Mouse (Mus musculus): ENCODE results near the gene Pnpo. TPM values are rescaled to one million over a fixed set of nuclear protein-coding genes. Genes with fewer than 3 reads are reported as not detected.
A peak's percentile ranks its signal among the peaks of the same experiment; 100 is the strongest.

Pnpo gene
- polyA plus RNA-seq, 1 experiment from 2014 or later = 40.5 TPM

DNA sequence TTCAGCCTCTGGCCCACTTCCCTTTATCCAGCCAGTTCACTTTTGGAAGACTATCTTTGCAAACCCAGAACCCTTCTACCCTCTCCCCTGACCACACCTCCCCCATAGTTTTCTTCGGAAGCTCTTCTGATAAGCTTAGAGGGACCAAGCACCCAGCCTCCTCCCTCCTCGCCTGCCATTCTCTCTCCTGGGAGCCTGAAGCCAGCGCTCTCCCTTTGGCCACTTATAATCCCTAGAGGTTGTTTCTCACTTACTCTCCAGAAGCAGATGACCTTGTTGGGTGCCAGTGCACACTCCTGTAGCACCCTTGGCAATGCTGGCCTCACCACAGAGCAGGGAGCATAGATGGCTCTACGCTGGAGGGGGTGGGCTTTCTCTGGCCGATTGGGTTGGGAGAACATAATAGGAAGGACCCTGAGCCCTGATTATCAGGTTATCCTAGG lies 25.5 kb upstream of the Pnpo start:
- Histone ChIP-seq H3K9me3 (replicated peaks) (no peaks in the 10 kb centered on the region), H3K27ac (ENCODE audit: poor library complexity, severe bottlenecking) (peak overlapping the region; percentile 99), H3K36me3 (no peaks in the 10 kb centered on the region), H3K4me1 (replicated peaks) (peaks cover 69% of the 10 kb centered on the region), H3K27me3 (replicated peaks) (no peaks in the 10 kb centered on the region), H3K4me3 (no peak overlapping the region), H3K4me2 (peak overlapping the region; percentile 56), H3K9ac (peak overlapping the region; percentile 59; the same call in 1 of the 2 replicates)
- peak; percentile 39 for ATAC-seq (ENCODE audit: insufficient number of reproducible peaks, low FRiP score)
- 18% methylated on average over 5 of the region's 5 CpGs for WGBS

GRCm38 (mm10) chr11:96968476-96968875 lies 24.7 kb upstream of the Pnpo start:
- no peak for ATAC-seq (ENCODE audit: insufficient number of reproducible peaks, low FRiP score)
- H3K4me2 ChIP-seq = peak overlapping the region; percentile 56
- H3K27ac ChIP-seq (ENCODE audit: poor library complexity, severe bottlenecking) = peak overlapping the region; percentile 99
- peaks cover 65% of the 10 kb centered on the region for H3K4me1 ChIP-seq (replicated peaks)
- no peaks in the 10 kb centered on the region for H3K27me3 ChIP-seq (replicated peaks)
- H3K36me3 ChIP-seq = no peaks in the 10 kb centered on the region
- no peak overlapping the region for H3K4me3 ChIP-seq
- peak overlapping the region; percentile 59 for H3K9ac ChIP-seq
- H3K9me3 ChIP-seq (replicated peaks) = no peaks in the 10 kb centered on the region
- whole genome bisulfite sequencing = 20% methylated on average over 6 of the region's 6 CpGs

DNA sequence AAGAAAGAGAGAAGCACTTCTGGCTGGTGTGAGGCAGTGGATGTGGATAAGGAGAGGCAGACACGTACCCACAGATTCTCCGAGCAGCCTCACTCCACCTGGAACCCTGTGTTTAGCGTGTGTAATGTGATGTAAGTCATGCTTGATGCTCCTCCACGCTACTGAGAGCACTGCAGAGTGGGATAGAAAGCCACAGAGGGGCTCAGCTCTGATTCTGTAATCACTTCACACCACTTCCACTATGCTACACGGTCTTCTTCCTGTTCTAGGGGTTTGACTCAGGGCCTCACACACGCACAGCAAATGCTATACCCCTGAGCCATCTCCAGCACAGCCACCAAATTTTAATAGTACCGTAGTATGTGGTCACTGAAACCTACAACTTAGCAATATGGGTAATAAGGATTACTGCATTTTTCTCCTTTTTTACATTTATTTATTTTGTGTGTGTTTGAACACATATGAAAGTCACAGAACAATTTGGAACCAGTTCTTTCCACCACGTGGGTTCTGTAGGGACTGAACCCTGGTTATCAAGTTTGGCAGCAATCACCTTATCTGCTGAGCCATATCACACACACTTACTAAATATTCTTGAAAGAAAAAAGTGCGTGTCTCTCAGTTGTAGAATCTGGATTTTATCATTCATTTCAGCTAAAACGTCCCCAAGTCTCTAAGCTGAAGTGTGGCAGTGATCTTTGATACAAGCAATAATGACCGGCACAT lies 23.9 kb upstream of the Pnpo start:
- H3K4me2 ChIP-seq = peak overlapping the region; percentile 56
- H3K9me3 ChIP-seq (replicated peaks) = no peaks in the 10 kb centered on the region
- no peaks in the 10 kb centered on the region for H3K27me3 ChIP-seq (replicated peaks)
- H3K36me3 ChIP-seq = peaks cover 3% of the 10 kb centered on the region; the same call in 1 of the 2 replicates
- H3K4me3 ChIP-seq = no peak overlapping the region
- peak overlapping the region; percentile 99 for H3K27ac ChIP-seq (ENCODE audit: poor library complexity, severe bottlenecking)
- H3K4me1 ChIP-seq (replicated peaks) = peaks cover 65% of the 10 kb centered on the region
- WGBS = 44% methylated on average over 11 of the region's 11 CpGs
- peak overlapping the region; percentile 59 for H3K9ac ChIP-seq
- ATAC-seq (ENCODE audit: insufficient number of reproducible peaks, low FRiP score) = no peak

- WGBS = 65% methylated on average over 13 of the region's 13 CpGs
- Histone ChIP-seq H3K36me3 (peaks cover 10% of the 10 kb centered on the region), H3K4me3 (no peak overlapping the region), H3K4me2 (peak overlapping the region; percentile 29), H3K9ac (peak overlapping the region; percentile 59; the same call in 1 of the 2 replicates), H3K27me3 (replicated peaks) (no peaks in the 10 kb centered on the region), H3K27ac (ENCODE audit: poor library complexity, severe bottlenecking) (peak overlapping the region; percentile 43), H3K9me3 (replicated peaks) (no peaks in the 10 kb centered on the region), H3K4me1 (replicated peaks) (peaks cover 59% of the 10 kb centered on the region)
- no peak for ATAC-seq (ENCODE audit: insufficient number of reproducible peaks, low FRiP score)
Measured at GRCm38 (mm10) chr11:96966914-96967543, 23.2 kb upstream of the Pnpo start.

DNA sequence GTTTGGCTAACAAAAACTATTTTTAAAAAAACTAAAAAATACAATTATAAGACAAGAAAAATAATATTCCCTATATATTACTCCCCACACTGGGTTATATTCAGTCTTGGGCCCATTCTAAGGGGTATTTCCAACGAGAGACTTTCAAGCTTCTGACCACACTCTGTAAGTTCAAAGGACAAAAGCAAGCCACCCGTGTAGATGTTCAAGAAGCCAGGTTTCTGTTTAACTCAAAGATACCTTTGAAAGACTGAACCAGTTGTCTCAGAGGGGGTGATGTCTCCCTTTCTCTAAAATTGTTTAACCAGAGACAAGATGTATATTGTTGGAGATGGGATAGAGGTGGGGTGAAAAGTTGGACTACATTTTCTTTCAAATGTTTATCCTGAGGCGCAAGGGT lies 22.4 kb upstream of the Pnpo start:
- Histone ChIP-seq H3K27me3 (replicated peaks) (no peaks in the 10 kb centered on the region), H3K4me2 (no peak overlapping the region), H3K27ac (ENCODE audit: poor library complexity, severe bottlenecking) (no peak overlapping the region), H3K9me3 (replicated peaks) (no peaks in the 10 kb centered on the region), H3K4me3 (no peak overlapping the region), H3K9ac (no peak overlapping the region), H3K4me1 (replicated peaks) (peaks cover 51% of the 10 kb centered on the region), H3K36me3 (peaks cover 18% of the 10 kb centered on the region)
- 88% methylated on average over 3 of the region's 3 CpGs for WGBS
- no peak for ATAC-seq (ENCODE audit: insufficient number of reproducible peaks, low FRiP score)

GRCm38 (mm10) chr11:96963580-96963979 lies 19.8 kb upstream of the Pnpo start:
- Histone ChIP-seq H3K9ac (no peak overlapping the region), H3K4me3 (no peak overlapping the region), H3K27me3 (replicated peaks) (no peaks in the 10 kb centered on the region), H3K27ac (ENCODE audit: poor library complexity, severe bottlenecking) (no peak overlapping the region), H3K4me1 (replicated peaks) (peaks cover 25% of the 10 kb centered on the region), H3K9me3 (replicated peaks) (no peaks in the 10 kb centered on the region), H3K4me2 (no peak overlapping the region), H3K36me3 (peaks cover 42% of the 10 kb centered on the region)
- peak; percentile 74; the same call in 1 of the 2 replicates for ATAC-seq (ENCODE audit: insufficient number of reproducible peaks, low FRiP score)
- 20% methylated on average over 8 of the region's 8 CpGs for WGBS

DNA sequence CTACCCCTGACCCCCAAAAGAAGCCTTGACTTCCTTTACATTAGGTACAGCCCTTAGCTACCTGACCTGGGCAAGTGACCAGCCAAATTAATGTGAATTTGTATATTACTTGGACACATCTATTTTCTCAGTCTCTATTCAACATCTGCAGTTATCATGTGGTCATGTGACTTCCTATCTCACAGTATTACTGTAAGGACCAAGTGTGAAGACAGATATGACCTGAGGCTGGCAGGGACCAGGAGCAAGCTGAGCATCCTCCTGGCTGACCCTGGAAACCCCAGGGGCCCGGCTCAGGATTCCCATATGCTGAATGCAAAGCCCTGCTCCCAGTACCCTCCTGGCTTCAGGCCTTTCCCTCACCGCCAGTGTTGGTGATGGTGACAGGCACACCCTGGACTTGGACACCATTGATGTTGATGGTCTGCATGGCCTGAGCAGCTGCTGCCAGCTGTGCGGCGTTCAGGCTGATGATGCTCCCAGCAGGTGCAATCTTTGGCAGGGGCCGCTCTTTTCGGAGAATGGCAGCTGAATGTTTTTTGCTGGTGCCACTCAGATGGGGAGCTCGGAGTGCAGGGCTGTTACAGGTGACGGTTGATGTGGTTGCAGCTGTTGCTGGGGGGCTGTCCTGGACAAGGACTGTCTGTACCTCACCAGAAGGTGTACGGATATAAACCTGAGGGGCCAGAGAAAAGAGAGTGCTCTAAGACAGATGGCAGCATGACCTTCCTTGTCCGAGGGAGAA lies 13.4 kb upstream of the Pnpo start:
- H3K4me2 ChIP-seq = no peak overlapping the region
- H3K9me3 ChIP-seq (replicated peaks) = no peaks in the 10 kb centered on the region
- 89% methylated on average over 10 of the region's 10 CpGs for WGBS
- H3K4me3 ChIP-seq = no peak overlapping the region
- ATAC-seq (ENCODE audit: insufficient number of reproducible peaks, low FRiP score) = no peak
- no peaks in the 10 kb centered on the region for H3K27me3 ChIP-seq (replicated peaks)
- peaks cover 93% of the 10 kb centered on the region for H3K36me3 ChIP-seq
- H3K27ac ChIP-seq (ENCODE audit: poor library complexity, severe bottlenecking) = no peak overlapping the region
- 0 out of 2 replicates have a peak, but pooled peaks cover 6% of the 10 kb centered on the region for H3K4me1 ChIP-seq (replicated peaks)
- no peak overlapping the region for H3K9ac ChIP-seq

DNA sequence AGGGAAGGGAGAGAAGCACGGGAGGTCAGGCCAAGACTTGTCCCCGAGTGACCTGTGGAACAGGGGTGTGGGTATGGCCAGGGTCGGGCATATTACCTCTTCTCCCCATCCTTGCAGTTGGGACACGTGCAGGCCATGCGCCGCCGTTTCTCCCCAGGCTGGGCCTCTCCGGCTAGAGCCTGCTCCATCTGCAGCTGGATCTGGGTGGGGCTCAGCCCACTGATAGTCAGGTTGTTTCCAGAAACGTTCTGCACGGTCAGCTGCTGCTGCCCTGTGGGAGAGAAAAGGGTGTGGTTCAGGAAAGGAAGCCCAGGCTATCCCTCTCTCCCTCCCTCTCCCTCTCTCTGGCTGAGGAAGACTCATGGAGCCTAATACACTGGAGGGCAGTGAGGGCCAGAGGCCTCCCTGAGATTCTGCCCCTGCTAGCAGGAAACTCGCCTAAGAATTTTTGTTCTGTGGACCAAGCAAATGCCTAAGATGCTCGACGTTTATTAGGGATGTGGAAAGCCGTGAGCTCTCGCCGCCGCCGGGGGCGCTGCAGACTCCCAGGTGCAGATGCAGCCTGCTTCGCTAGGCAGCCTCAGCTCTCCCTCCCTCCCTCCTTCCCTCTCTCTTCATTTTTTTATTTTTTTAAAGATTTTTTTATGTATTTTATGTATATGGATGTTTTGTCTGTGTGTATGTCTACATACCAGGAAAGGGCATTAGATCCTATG lies 12.4 kb upstream of the Pnpo start:
- Histone ChIP-seq H3K36me3 (peaks cover 93% of the 10 kb centered on the region), H3K27me3 (replicated peaks) (no peaks in the 10 kb centered on the region), H3K4me2 (no peak overlapping the region), H3K4me3 (no peak overlapping the region), H3K4me1 (replicated peaks) (0 out of 2 replicates have a peak, but pooled peaks cover 6% of the 10 kb centered on the region), H3K9me3 (replicated peaks) (no peaks in the 10 kb centered on the region), H3K9ac (no peak overlapping the region), H3K27ac (ENCODE audit: poor library complexity, severe bottlenecking) (no peak overlapping the region)
- ATAC-seq (ENCODE audit: insufficient number of reproducible peaks, low FRiP score) = peak; percentile 72
- WGBS = 63% methylated on average over 20 of the region's 20 CpGs

DNA sequence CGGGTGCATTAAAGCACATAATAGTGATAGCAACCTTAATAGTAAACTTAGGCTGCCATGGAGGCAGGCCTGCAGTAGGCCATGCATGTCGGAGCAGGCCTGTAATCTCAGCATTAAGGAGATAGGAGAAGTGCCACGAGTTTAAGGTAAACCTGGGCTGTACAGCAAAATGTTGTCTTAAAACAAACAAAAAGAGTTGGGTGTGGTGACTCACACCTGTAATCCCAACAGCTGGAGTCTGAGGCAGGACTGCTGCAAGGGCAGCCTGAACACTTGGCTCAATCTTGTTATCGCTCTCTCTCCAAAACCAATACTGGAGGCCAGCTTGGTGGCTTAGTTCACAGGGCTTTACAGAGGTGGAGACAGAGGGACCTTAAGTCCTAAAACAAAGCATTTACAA lies 11.3 kb upstream of the Pnpo start:
- Histone ChIP-seq H3K9me3 (replicated peaks) (no peaks in the 10 kb centered on the region), H3K27me3 (replicated peaks) (no peaks in the 10 kb centered on the region), H3K4me1 (replicated peaks) (0 out of 2 replicates have a peak, but pooled peaks cover 6% of the 10 kb centered on the region), H3K9ac (no peak overlapping the region), H3K36me3 (peaks cover 89% of the 10 kb centered on the region), H3K4me3 (no peak overlapping the region), H3K27ac (ENCODE audit: poor library complexity, severe bottlenecking) (no peak overlapping the region), H3K4me2 (no peak overlapping the region)
- no peak for ATAC-seq (ENCODE audit: insufficient number of reproducible peaks, low FRiP score)
- 83% methylated on average over 4 of the region's 4 CpGs for WGBS

DNA sequence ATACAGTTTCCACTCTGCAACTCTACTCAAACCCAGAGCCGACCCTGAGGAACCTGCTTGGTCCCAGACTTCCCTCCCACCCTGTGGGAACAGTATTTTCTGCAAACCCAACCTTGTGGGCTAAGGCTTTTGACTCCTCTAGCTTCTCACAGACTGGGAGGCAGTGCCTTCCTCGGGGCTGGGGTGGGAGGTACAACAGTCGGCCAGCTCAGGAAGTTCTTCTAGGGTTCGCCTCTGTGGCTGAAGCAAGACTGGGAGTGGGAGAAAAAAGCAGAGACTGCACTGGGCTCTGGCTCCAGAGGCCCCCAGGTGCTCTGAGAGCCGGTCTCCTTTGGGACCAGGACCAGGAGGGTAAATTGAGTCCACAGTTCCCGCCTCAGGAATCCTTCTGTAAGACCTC lies 9.1 kb upstream of the Pnpo start:
- Histone ChIP-seq H3K36me3 (peaks cover 73% of the 10 kb centered on the region), H3K27me3 (replicated peaks) (no peaks in the 10 kb centered on the region), H3K4me3 (no peak overlapping the region), H3K4me1 (replicated peaks) (0 out of 2 replicates have a peak, but pooled peaks cover 6% of the 10 kb centered on the region), H3K27ac (ENCODE audit: poor library complexity, severe bottlenecking) (no peak overlapping the region), H3K4me2 (no peak overlapping the region), H3K9ac (no peak overlapping the region), H3K9me3 (replicated peaks) (no peaks in the 10 kb centered on the region)
- ATAC-seq (ENCODE audit: insufficient number of reproducible peaks, low FRiP score) = no peak
- 75% methylated on average over 6 of the region's 6 CpGs for WGBS
